Mouse (Mus musculus): ENCODE results near the gene 1700030K09Rik. TPM values are rescaled to one million over a fixed set of nuclear protein-coding genes. Genes with fewer than 3 reads are reported as not detected.
A peak's percentile ranks its signal among the peaks of the same experiment; 100 is the strongest.

1700030K09Rik gene
- total RNA-seq, 1 experiment from 2014 or later = 6.4 TPM

GRCm38 (mm10) chr8:72495411-72496111, 51.9 kb downstream of the 1700030K09Rik start:
- no peak for ATAC-seq (replicated peaks in 1 of 2; ENCODE audit: insufficient read depth in 1 of 2, low FRiP score in 2 of 2, low TSS enrichment in 1 of 2, low read depth in 1 of 2, poor library complexity in 2 of 2, severe bottlenecking in 2 of 2)

- ATAC-seq (replicated peaks in 1 of 2; ENCODE audit: insufficient read depth in 1 of 2, low FRiP score in 2 of 2, low TSS enrichment in 1 of 2, low read depth in 1 of 2, poor library complexity in 2 of 2, severe bottlenecking in 2 of 2) = no peak
Measured at GRCm38 (mm10) chr8:72496217-72496616, 52.5 kb downstream of the 1700030K09Rik start.

GRCm38 (mm10) chr8:72497911-72498310, 54.2 kb downstream of the 1700030K09Rik start:
- ATAC-seq (replicated peaks in 1 of 2; ENCODE audit: insufficient read depth in 1 of 2, low FRiP score in 2 of 2, low TSS enrichment in 1 of 2, low read depth in 1 of 2, poor library complexity in 2 of 2, severe bottlenecking in 2 of 2) = no peak

GRCm38 (mm10) chr8:72498527-72498926, 54.8 kb downstream of the 1700030K09Rik start:
- no peak for ATAC-seq (replicated peaks in 1 of 2; ENCODE audit: insufficient read depth in 1 of 2, low FRiP score in 2 of 2, low TSS enrichment in 1 of 2, low read depth in 1 of 2, poor library complexity in 2 of 2, severe bottlenecking in 2 of 2)

- no peak for ATAC-seq (replicated peaks in 1 of 2; ENCODE audit: insufficient read depth in 1 of 2, low FRiP score in 2 of 2, low TSS enrichment in 1 of 2, low read depth in 1 of 2, poor library complexity in 2 of 2, severe bottlenecking in 2 of 2)
Measured at GRCm38 (mm10) chr8:72499521-72500284, 56.0 kb downstream of the 1700030K09Rik start.

- ATAC-seq (replicated peaks in 1 of 2; ENCODE audit: insufficient read depth in 1 of 2, low FRiP score in 2 of 2, low TSS enrichment in 1 of 2, low read depth in 1 of 2, poor library complexity in 2 of 2, severe bottlenecking in 2 of 2) = no peak
Measured at GRCm38 (mm10) chr8:72500521-72500931, 56.8 kb downstream of the 1700030K09Rik start.

- ATAC-seq (replicated peaks in 1 of 2; ENCODE audit: insufficient read depth in 1 of 2, low FRiP score in 2 of 2, low TSS enrichment in 1 of 2, low read depth in 1 of 2, poor library complexity in 2 of 2, severe bottlenecking in 2 of 2) = no peak
Measured at GRCm38 (mm10) chr8:72504137-72504536, 60.5 kb downstream of the 1700030K09Rik start.

GRCm38 (mm10) chr8:72504637-72505314, 61.1 kb downstream of the 1700030K09Rik start:
- ATAC-seq (replicated peaks in 1 of 2; ENCODE audit: insufficient read depth in 1 of 2, low FRiP score in 2 of 2, low TSS enrichment in 1 of 2, low read depth in 1 of 2, poor library complexity in 2 of 2, severe bottlenecking in 2 of 2) = no peak

GRCm38 (mm10) chr8:72507505-72507904, 63.8 kb downstream of the 1700030K09Rik start:
- 0 out of 4 replicates have a peak, but pooled peaks of 1 of the 2 experiments have one; percentile 5 for ATAC-seq (replicated peaks in 1 of 2; ENCODE audit: insufficient read depth in 1 of 2, low FRiP score in 2 of 2, low TSS enrichment in 1 of 2, low read depth in 1 of 2, poor library complexity in 2 of 2, severe bottlenecking in 2 of 2)

Other genes with a start within 250 kb of the 1700030K09Rik start
- gene Cib3, start 231.0 kb upstream of the 1700030K09Rik start, total RNA-seq (2017) = not detected in 2 replicates
- gene Gm11034, start 230.2 kb upstream of the 1700030K09Rik start, total RNA-seq (2017) = not detected in 2 replicates
- gene Fam32a, start 224.2 kb upstream of the 1700030K09Rik start, total RNA-seq (2017) = 67.6 and 81.8 TPM in 2 replicates
- gene Ap1m1, start 203.9 kb upstream of the 1700030K09Rik start, total RNA-seq (2017) = 70.2 and 79.2 TPM in 2 replicates
- 35.8 and 41.2 TPM in 2 replicates for gene Gm10282, start 138.6 kb upstream of the 1700030K09Rik start, total RNA-seq (2017)
- 9.4 and 17.1 TPM in 2 replicates for gene Klf2, start 124.8 kb upstream of the 1700030K09Rik start, total RNA-seq (2017)
- 50.0 and 54.2 TPM in 2 replicates for gene Eps15l1, start 22.4 kb upstream of the 1700030K09Rik start, total RNA-seq (2017)
- 4.0 and 4.6 TPM in 2 replicates for gene Calr3, start within 50 bp of the 1700030K09Rik start, total RNA-seq (2017)
- 9.2 and 11.8 TPM in 2 replicates for gene Cherp, start 31.3 kb downstream of the 1700030K09Rik start, total RNA-seq (2017)
- gene Slc35e1, start 48.7 kb downstream of the 1700030K09Rik start, total RNA-seq (2017) = 25.3 and 30.0 TPM in 2 replicates
- 9.4 and 10.5 TPM in 2 replicates for gene Med26, start 104.4 kb downstream of the 1700030K09Rik start, total RNA-seq (2017)
- 57.9 and 91.8 TPM in 2 replicates for gene Smim7, start 127.2 kb downstream of the 1700030K09Rik start, total RNA-seq (2017)
- 4.1 and 4.2 TPM in 2 replicates for gene Tmem38a, start 128.2 kb downstream of the 1700030K09Rik start, total RNA-seq (2017)
- 24.4 and 33.3 TPM in 2 replicates for gene Nwd1, start 202.8 kb downstream of the 1700030K09Rik start, total RNA-seq (2017)

Data from hematopoietic stem cell, adult 5-6 weeks (primary cell).